Mouse (Mus musculus) cerebellum, adult 2 months (tissue): Measurements from ENCODE around the gene Ndufa6.

ENCODE experiments used
- CTCF ChIP-seq: fragments of 200-500 bp; IDR thresholded peaks from 2 replicates; pipeline ENCODE4 v1.5.1; 2011; ENCODE audit warnings: low read depth, mild to moderate bottlenecking, control low read depth, low read length, moderate library complexity, borderline replicate concordance; ENCODE audit not compliant: insufficient read depth
- POLR2A ChIP-seq: fragments of 200-500 bp; IDR thresholded peaks from 2 replicates; pipeline ENCODE4 v1.6.1; 2011; ENCODE audit warnings: low read length, control low read depth, borderline replicate concordance; ENCODE audit not compliant: insufficient read depth

DNA sequence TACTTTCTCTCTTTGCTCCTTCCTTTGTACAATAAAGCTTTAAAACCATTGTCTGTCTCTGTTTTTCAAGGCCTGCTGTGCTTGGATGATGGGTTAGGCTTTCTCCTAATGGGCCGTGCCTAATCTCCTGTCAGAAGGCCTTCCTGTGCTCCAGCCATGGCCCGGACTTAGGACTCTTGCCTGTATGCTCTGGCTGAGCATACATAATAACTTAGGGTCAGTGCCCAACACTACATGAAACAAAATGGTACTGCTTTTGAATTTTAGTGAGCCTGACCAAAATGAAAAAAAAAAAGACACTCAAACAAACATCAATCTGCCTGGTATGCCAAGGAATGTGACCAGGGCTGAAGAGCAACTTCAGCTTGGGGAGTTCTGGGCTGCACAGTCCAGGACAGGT, 47.4 kb upstream of the Ndufa6 start:
- no peak for TF ChIP-seq POLR2A
- TF ChIP-seq CTCF = no peak
